Mouse (Mus musculus) bone marrow, adult 2 months (tissue): ENCODE data around the gene 1110032A03Rik.

ENCODE experiments used
- CTCF ChIP-seq: fragments of 200-500 bp; IDR thresholded peaks from 2 replicates; pipeline ENCODE4 v1.5.1; 2011; ENCODE audit warnings: low read length, control low read depth; ENCODE audit not compliant: control insufficient read depth, insufficient read depth
- POLR2A ChIP-seq: fragments of 200-500 bp; IDR thresholded peaks from 2 replicates; pipeline ENCODE4 v1.6.1; 2011; ENCODE audit warnings: low read depth, mild to moderate bottlenecking, control low read depth, low read length, borderline replicate concordance; ENCODE audit not compliant: control insufficient read depth

- TF ChIP-seq POLR2A (no peak), CTCF (no peak)
Observed at GRCm38 (mm10) chr9:50742261-50742660, 33.1 kb downstream of the 1110032A03Rik start.
